ENCODE assay signal across 8 mouse cellular contexts in genomic region chr11:69876867-69877266, GRCm38 (mm10). TPM values are rescaled to one million over a fixed set of nuclear protein-coding genes. Genes with fewer than 3 reads are reported as not detected.
DNase-seq lines count a peak whose midpoint lies in the region; ATAC-seq and TF ChIP-seq lines count a peak whose summit lies in the region.

No protein-coding gene starts in this region.

- TF ChIP-seq POLR2A in lung, adult 2 months (IDR thresholded peaks at IDR 0.05; ENCODE audit: borderline replicate concordance, extremely low read depth, low read depth, low read length): peak; percentile 49; the same call in 1 of the 2 replicates

- H3K4me3 ChIP-seq in forebrain, embryonic 11.5 days (ENCODE audit: low read depth, low read length): 0 out of 2 replicates have a peak overlapping the region, but pooled peaks have one; percentile 6
- H3K4me3 ChIP-seq in heart, postnatal 0 days (ENCODE audit: low read depth, low read length): no peak overlapping the region
- peak overlapping the region; percentile 11 for H3K4me3 ChIP-seq in lung, adult 2 months (replicated peaks; ENCODE audit: extremely low read depth, low read depth, low read length)

- peak overlapping the region; percentile 43; the same call in 1 of the 2 replicates for H3K4me2 ChIP-seq in forebrain, embryonic 11.5 days (ENCODE audit: low read depth, low read length, severe bottlenecking)
- peak overlapping the region; percentile 46 for H3K4me2 ChIP-seq in heart, postnatal 0 days (ENCODE audit: low read depth, low read length)

- peak; percentile 94 for TF ChIP-seq CTCF in heart, postnatal 0 days (IDR thresholded peaks at IDR 0.05; ENCODE audit: low read depth)
- peak; percentile 77 for TF ChIP-seq CTCF in lung, adult 2 months (IDR thresholded peaks at IDR 0.05; ENCODE audit: insufficient read depth, low read length)

- peaks cover 2% of the 10 kb centered on the region; the same call in 1 of the 2 replicates for H3K27me3 ChIP-seq in forebrain, embryonic 11.5 days (ENCODE audit: control insufficient read depth, insufficient read depth, low read length)
- H3K27me3 ChIP-seq in heart, postnatal 0 days (ENCODE audit: control insufficient read depth, insufficient read depth, low read length): no peaks in the 10 kb centered on the region

- WGBS in forebrain, embryonic 11.5 days: 2% methylated on average over 12 of the region's 12 CpGs
- 5% methylated on average over 12 of the region's 12 CpGs for WGBS in heart, postnatal 0 days
- WGBS in lung, adult 2 months: 3% methylated on average over 12 of the region's 12 CpGs

- H3K4me1 ChIP-seq in forebrain, embryonic 11.5 days (replicated peaks; ENCODE audit: control insufficient read depth, insufficient read depth, low read length): peaks cover 6% of the 10 kb centered on the region; the same call in 1 of the 2 replicates
- peaks cover 8% of the 10 kb centered on the region; the same call in 1 of the 2 replicates for H3K4me1 ChIP-seq in heart, postnatal 0 days (ENCODE audit: control insufficient read depth, insufficient read depth)
- peaks cover 14% of the 10 kb centered on the region for H3K4me1 ChIP-seq in lung, adult 2 months (ENCODE audit: control insufficient read depth, insufficient read depth, low read length)

- no peaks in the 10 kb centered on the region for H3K9me3 ChIP-seq in forebrain, embryonic 11.5 days (ENCODE audit: control insufficient read depth, low read length)
- no peaks in the 10 kb centered on the region for H3K9me3 ChIP-seq in heart, postnatal 0 days (replicated peaks; ENCODE audit: control insufficient read depth, low read length)

- H3K9ac ChIP-seq in forebrain, embryonic 11.5 days (ENCODE audit: low read length): peak overlapping the region; percentile 29
- H3K9ac ChIP-seq in heart, postnatal 0 days (replicated peaks; ENCODE audit: low read depth, low read length): no peak overlapping the region; the same call in 1 of the 2 replicates

- TF ChIP-seq EP300 in heart, postnatal 0 days (IDR thresholded peaks at IDR 0.05; ENCODE audit: low read depth): no peak

- peak; percentile 58; the same call in 1 of the 2 replicates for ATAC-seq in forebrain, embryonic 11.5 days (replicated peaks; ENCODE audit: low FRiP score)
- ATAC-seq in heart, postnatal 0 days (ENCODE audit: insufficient read depth, low read depth): peak; percentile 40; the same call in 1 of the 2 replicates
- ATAC-seq in neutrophil, adult 5-6 weeks (ENCODE audit: extremely low read depth, insufficient number of reproducible peaks, low FRiP score, poor library complexity, severe bottlenecking): peak; percentile 58

- no peaks in the 10 kb centered on the region for H3K36me3 ChIP-seq in forebrain, embryonic 11.5 days (ENCODE audit: control insufficient read depth, insufficient read depth, low read length)
- H3K36me3 ChIP-seq in heart, postnatal 0 days (replicated peaks; ENCODE audit: control insufficient read depth, insufficient read depth, low read length): no peaks in the 10 kb centered on the region

- H3K27ac ChIP-seq in forebrain, embryonic 11.5 days (ENCODE audit: low read depth, low read length): no peak overlapping the region
- peak overlapping the region; percentile 79 for H3K27ac ChIP-seq in heart, postnatal 0 days (ENCODE audit: low read depth)

- peak; percentile 88 to 94 for DNase-seq in CD8-positive naive resting alpha-beta T cell, adult 2 months (ENCODE audit: low read depth in 2 of 2, low spot score in 2 of 2)
- peak; percentile 79 for DNase-seq in c-Kit-negative CD71-positive TER-119-positive erythroid progenitor cells, embryonic 14.5 days (ENCODE audit: low read depth, low spot score)
- DNase-seq in forebrain, embryonic 11.5 days (ENCODE audit: low spot score): peak; percentile 93
- peak; percentile 87 for DNase-seq in heart, postnatal 0 days (ENCODE audit: low spot score)
- DNase-seq in kidney, postnatal 4 days: peak; percentile 92 to 94
- peak; percentile 87 for DNase-seq in lung, adult 2 months
- DNase-seq in thymus, adult 18-20 months: peak; percentile 79 to 83

RNA-seq across cellular contexts. Expression of gene Tmem95, which starts 1.0 kb away (rescaled TPM):
- 0.40 TPM in 1 of 2 replicates, not detected in the other for polyA plus RNA-seq in forebrain, embryonic 11.5 days (2014; fragmentation: Nextera tagmentation; extraction: Ambion mirVana)
- total RNA-seq in heart, postnatal 0 days (2014; rRNA removed; ENCODE audit: low replicate concordance): not detected in 2 replicates
- polyA plus RNA-seq in heart, postnatal 0 days (2015; fragmentation: Nextera tagmentation; extraction: Ambion mirVana): not detected in 2 replicates
- not detected in 2 replicates for polyA plus RNA-seq in lung, adult 2 months (2012; rRNA removed)
- not detected in 2 replicates for total RNA-seq in neutrophil, adult 5-6 weeks (2017)

RNA-seq across cellular contexts. Expression of gene Kctd11, which starts 4.3 kb away (rescaled TPM):
- polyA plus RNA-seq in forebrain, embryonic 11.5 days (2014; fragmentation: Nextera tagmentation; extraction: Ambion mirVana): 2.9 and 3.0 TPM in 2 replicates
- 2.3 and 9.4 TPM in 2 replicates for total RNA-seq in heart, postnatal 0 days (2014; rRNA removed; ENCODE audit: low replicate concordance)
- 1.9 and 2.3 TPM in 2 replicates for polyA plus RNA-seq in heart, postnatal 0 days (2015; fragmentation: Nextera tagmentation; extraction: Ambion mirVana)
- 12.6 and 19.1 TPM in 2 replicates for polyA plus RNA-seq in lung, adult 2 months (2012; rRNA removed)
- 9.0 and 9.5 TPM in 2 replicates for total RNA-seq in neutrophil, adult 5-6 weeks (2017)

RNA-seq across cellular contexts. Expression of gene Tnk1, which starts 18.3 kb away (rescaled TPM):
- polyA plus RNA-seq in forebrain, embryonic 11.5 days (2014; fragmentation: Nextera tagmentation; extraction: Ambion mirVana): 0.73 TPM in 2 replicates
- 0.50 TPM in 1 of 2 replicates, not detected in the other for total RNA-seq in heart, postnatal 0 days (2014; rRNA removed; ENCODE audit: low replicate concordance)
- polyA plus RNA-seq in heart, postnatal 0 days (2015; fragmentation: Nextera tagmentation; extraction: Ambion mirVana): not detected in 2 replicates
- polyA plus RNA-seq in lung, adult 2 months (2012; rRNA removed): 14.4 and 17.4 TPM in 2 replicates
- total RNA-seq in neutrophil, adult 5-6 weeks (2017): not detected in 2 replicates

RNA-seq across cellular contexts. Expression of gene Acap1, which starts 18.5 kb away (rescaled TPM):
- 0.52 and 0.75 TPM in 2 replicates for polyA plus RNA-seq in forebrain, embryonic 11.5 days (2014; fragmentation: Nextera tagmentation; extraction: Ambion mirVana)
- total RNA-seq in heart, postnatal 0 days (2014; rRNA removed; ENCODE audit: low replicate concordance): 2.5 and 9.7 TPM in 2 replicates
- 2.5 TPM in 2 replicates for polyA plus RNA-seq in heart, postnatal 0 days (2015; fragmentation: Nextera tagmentation; extraction: Ambion mirVana)
- polyA plus RNA-seq in lung, adult 2 months (2012; rRNA removed): 11.2 and 14.3 TPM in 2 replicates
- total RNA-seq in neutrophil, adult 5-6 weeks (2017): 245 and 247 TPM in 2 replicates

RNA-seq across cellular contexts. Expression of gene 2810408A11Rik, which starts 23.9 kb away (rescaled TPM):
- 17.2 and 17.6 TPM in 2 replicates for polyA plus RNA-seq in forebrain, embryonic 11.5 days (2014; fragmentation: Nextera tagmentation; extraction: Ambion mirVana)
- total RNA-seq in heart, postnatal 0 days (2014; rRNA removed; ENCODE audit: low replicate concordance): 1.8 and 6.3 TPM in 2 replicates
- 2.8 and 3.9 TPM in 2 replicates for polyA plus RNA-seq in heart, postnatal 0 days (2015; fragmentation: Nextera tagmentation; extraction: Ambion mirVana)
- 0.65 and 1.4 TPM in 2 replicates for polyA plus RNA-seq in lung, adult 2 months (2012; rRNA removed)
- total RNA-seq in neutrophil, adult 5-6 weeks (2017): 2.8 and 3.8 TPM in 2 replicates
